Mouse (Mus musculus) kidney, embryonic 14.5 days (tissue): ENCODE measurements around the gene Hoxd9. TPM values are rescaled to one million over a fixed set of nuclear protein-coding genes. Genes with fewer than 3 reads are reported as not detected.
A peak's percentile ranks its signal among the peaks of the same experiment; 100 is the strongest.

Experiments
- ATAC-seq: fragments of 200-750 bp; cut with Nextera tagmentation; 2 replicates; pipeline ENCODE4 v1.8.0; 2017; ENCODE audit warnings: moderate number of reproducible peaks, mild to moderate bottlenecking, moderate TSS enrichment, moderate library complexity; ENCODE audit not compliant: low FRiP score, low TSS enrichment
- H3K27ac ChIP-seq: fragments of 300-500 bp; sonication (generic); 2 replicates; pipeline ENCODE4 v1.5.1; 2014; ENCODE audit warnings: low read depth, mild to moderate bottlenecking, low read length, moderate library complexity, mixed read lengths
- H3K27me3 ChIP-seq: fragments of 300-500 bp; sonication (generic); 2 replicates; pipeline ENCODE4 v1.6.1; 2014; ENCODE audit warnings: mild to moderate bottlenecking, low read length; ENCODE audit not compliant: control insufficient read depth, insufficient read depth
- H3K36me3 ChIP-seq: fragments of 300-500 bp; sonication (generic); 2 replicates; pipeline ENCODE4 v1.6.1; 2014; ENCODE audit warnings: low read length, mixed read lengths; ENCODE audit not compliant: control insufficient read depth, insufficient read depth
- H3K4me1 ChIP-seq: fragments of 300-500 bp; sonication (generic); 2 replicates; pipeline ENCODE4 v1.6.1; 2014; ENCODE audit warnings: low read length, mixed read lengths; ENCODE audit not compliant: control insufficient read depth, insufficient read depth
- H3K4me2 ChIP-seq: fragments of 300-500 bp; sonication (generic); replicated peaks from 2 replicates; pipeline ENCODE4 v1.6.1; 2014; ENCODE audit warnings: low read depth, mild to moderate bottlenecking, low read length
- H3K4me3 ChIP-seq: fragments of 300-500 bp; sonication (generic); 2 replicates; pipeline ENCODE4 v1.5.1; 2014; ENCODE audit warnings: mild to moderate bottlenecking, low read length
- H3K9ac ChIP-seq: fragments of 300-500 bp; sonication (generic); 2 replicates; pipeline ENCODE4 v1.6.1; 2014; ENCODE audit warnings: low read depth, mild to moderate bottlenecking, low read length, moderate library complexity
- H3K9me3 ChIP-seq: fragments of 300-500 bp; sonication (generic); 2 replicates; pipeline ENCODE4 v1.6.1; 2016; ENCODE audit warnings: low read length; ENCODE audit not compliant: control insufficient read depth
- WGBS: fragments of 180-500 bp; shearing (Covaris S2); extraction: QIAGEN DNeasy Blood & Tissue Kit; methylation state at CpG from one replicate; pipeline ENCODE4 v1.1.7; 2014; 5-methylcytosine and 5-hydroxymethylcytosine counted together
- microRNA counts: library from miRNA; unstranded; fragments of <30 nt; microRNA quantifications from one replicate; lab custom pipeline; 2017
- microRNA-seq: library from miRNA; unstranded; fragments of <30 nt; microRNA quantifications from one replicate; pipeline ENCODE4, GENCODE M21; 2016
- polyA plus RNA-seq: library from polyadenylated mRNA; unstranded; fragments of >200 nt; fragmentation: Nextera tagmentation; extraction: Ambion mirVana; gene quantifications from 2 replicates; pipeline ENCODE4 v1.2.1, GENCODE M21; 2014

Gene Hoxd9
- polyA plus RNA-seq, 1 experiment from 2014 or later = 36.2 TPM

GRCm38 (mm10) chr2:74748436-74748995, 51.0 kb downstream of the Hoxd9 start:
- WGBS = 24% methylated on average over 9 of the region's 9 CpGs
- H3K27me3 ChIP-seq = peaks cover 7% of the 10 kb centered on the region; the same call in 1 of the 2 replicates
- ATAC-seq = no peak
- no peaks in the 10 kb centered on the region for H3K9me3 ChIP-seq
- H3K4me1 ChIP-seq = peaks cover 51% of the 10 kb centered on the region
- H3K27ac ChIP-seq = peak overlapping the region; percentile 90
- peak overlapping the region; percentile 73 for H3K4me2 ChIP-seq
- peak overlapping the region; percentile 39; the same call in 1 of the 2 replicates for H3K4me3 ChIP-seq
- peak overlapping the region; percentile 14; the same call in 1 of the 2 replicates for H3K9ac ChIP-seq
- H3K36me3 ChIP-seq = no peaks in the 10 kb centered on the region; the same call in 1 of the 2 replicates

- Histone ChIP-seq H3K4me1 (peaks cover 55% of the 10 kb centered on the region), H3K27me3 (peaks cover 7% of the 10 kb centered on the region; the same call in 1 of the 2 replicates), H3K4me3 (peak overlapping the region; percentile 39), H3K9ac (peak overlapping the region; percentile 60), H3K4me2 (peak overlapping the region; percentile 73), H3K9me3 (no peaks in the 10 kb centered on the region), H3K27ac (peak overlapping the region; percentile 90), H3K36me3 (no peaks in the 10 kb centered on the region)
- ATAC-seq = peak; percentile 82
- under 1% methylated on average over 47 of the region's 47 CpGs for WGBS
These were observed 52.0 kb downstream of the Hoxd9 start for GRCm38 (mm10) chr2:74749337-74750121.

MicroRNA genes within 50 kb of the gene (microRNA counts, 519-probe panel; counts per million panel counts)
- 8,628 counts per million, percentile 89 among the panel's probes with 10 or more counts for microRNA mmu-miR-10b (lab: Ali Mortazavi, UCI)

Small RNA genes lying within 50 kb of the gene (microRNA-seq; reads per million reads assigned to microRNA genes)
- gene Gm44463 (not detected), gene Mir10b (79,085 reads per million, percentile 99 among the genes with 10 or more reads in this experiment)

Other genes starting within 250 kb of the Hoxd9 start
- gene Lnpk, start 118.3 kb upstream of the Hoxd9 start, polyA plus RNA-seq = 24.3 and 27.3 TPM in 2 replicates
- not detected in 2 replicates for gene Evx2, start 38.2 kb upstream of the Hoxd9 start, polyA plus RNA-seq
- 0.17 and 0.22 TPM in 2 replicates for gene Hoxd13, start 29.4 kb upstream of the Hoxd9 start, polyA plus RNA-seq
- 6.2 and 7.2 TPM in 2 replicates for gene Hoxd12, start 22.7 kb upstream of the Hoxd9 start, polyA plus RNA-seq
- gene Hoxd11, start 18.2 kb upstream of the Hoxd9 start, polyA plus RNA-seq = 54.5 and 56.2 TPM in 2 replicates
- gene Hoxd10, start 5.8 kb upstream of the Hoxd9 start, polyA plus RNA-seq = 45.1 and 45.9 TPM in 2 replicates
- gene Hoxd8, start 6.9 kb downstream of the Hoxd9 start, polyA plus RNA-seq = 45.0 and 45.2 TPM in 2 replicates
- 12.3 and 12.6 TPM in 2 replicates for gene Hoxd3, start 14.2 kb downstream of the Hoxd9 start, polyA plus RNA-seq
- gene Hoxd4, start 14.2 kb downstream of the Hoxd9 start, polyA plus RNA-seq = 6.3 and 18.7 TPM in 2 replicates
- gene Gm28230, start 29.0 kb downstream of the Hoxd9 start, polyA plus RNA-seq = 2.3 and 4.0 TPM in 2 replicates
- gene Hoxd1, start 65.3 kb downstream of the Hoxd9 start, polyA plus RNA-seq = 1.8 and 1.9 TPM in 2 replicates
- gene Mtx2, start 128.1 kb downstream of the Hoxd9 start, polyA plus RNA-seq = 157 and 206 TPM in 2 replicates